Mouse (Mus musculus) MEL-GATA-1-ER (cell line): ENCODE results near the gene Cacna2d3.

Source experiments
- DNase-seq: peaks from one replicate; pipeline ENCODE4 v3.0.0-alpha.2; 2012; ENCODE audit warnings: low read depth; ENCODE audit errors: extremely low read depth

Gene Cacna2d3

DNA sequence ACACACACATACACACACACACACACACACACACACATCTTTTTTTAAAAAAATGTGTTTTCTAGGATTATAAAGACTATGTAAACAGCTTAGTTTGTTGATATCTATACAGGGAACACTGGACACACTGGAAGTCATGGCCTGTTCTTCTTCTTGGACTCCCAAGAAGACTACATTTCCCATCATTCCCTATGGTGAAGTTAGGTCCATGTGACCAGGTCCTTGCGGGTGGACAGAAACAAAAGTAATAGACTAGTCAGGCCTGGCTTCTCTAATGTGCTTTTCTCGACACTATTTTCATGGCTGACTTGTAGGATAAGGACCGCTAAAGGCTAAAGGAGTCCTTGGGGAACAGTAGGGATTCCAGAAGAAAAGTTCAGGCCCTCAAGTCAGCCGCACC is 78.4 kb downstream of the Cacna2d3 start:
- no peak for DNase-seq

DNA sequence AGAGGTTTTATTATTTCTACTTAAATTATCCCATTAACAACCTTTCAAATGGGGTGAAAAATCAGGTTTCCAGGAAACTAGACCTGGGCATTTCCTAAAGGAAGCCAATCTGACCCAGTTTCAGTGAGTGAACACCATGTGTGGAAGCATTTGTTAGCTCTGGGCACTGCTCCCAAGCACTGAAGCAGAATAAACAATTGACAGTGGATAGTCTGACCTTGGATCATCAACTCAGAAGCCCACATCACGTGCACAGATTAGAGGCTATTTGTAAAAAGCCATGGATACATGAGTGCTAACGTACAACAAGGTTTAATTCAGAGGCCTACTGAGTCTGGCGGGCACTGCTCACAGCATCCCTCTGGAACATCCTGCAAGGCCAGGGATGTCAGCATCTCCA is 82.4 kb downstream of the Cacna2d3 start:
- no peak for DNase-seq

DNA sequence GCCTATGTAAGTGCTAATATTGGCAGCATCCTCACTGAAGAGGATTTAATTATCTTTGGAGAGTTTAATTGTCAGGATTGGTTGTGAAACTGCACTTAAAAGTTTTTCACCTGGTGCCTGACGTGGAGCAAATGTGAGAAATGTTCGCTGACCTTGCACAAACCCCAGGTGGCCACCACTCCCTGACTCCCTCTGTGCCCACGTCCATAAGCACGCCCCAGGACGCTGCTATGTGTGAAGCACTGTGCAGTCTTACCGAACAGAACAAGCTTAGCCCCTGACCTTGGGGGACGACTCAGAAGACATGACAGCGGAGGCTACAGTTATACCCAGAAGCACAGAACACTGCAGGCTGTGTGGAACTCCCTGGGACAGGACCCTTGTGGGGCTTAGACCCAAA is 93.5 kb downstream of the Cacna2d3 start:
- DNase-seq, result no peak

DNA sequence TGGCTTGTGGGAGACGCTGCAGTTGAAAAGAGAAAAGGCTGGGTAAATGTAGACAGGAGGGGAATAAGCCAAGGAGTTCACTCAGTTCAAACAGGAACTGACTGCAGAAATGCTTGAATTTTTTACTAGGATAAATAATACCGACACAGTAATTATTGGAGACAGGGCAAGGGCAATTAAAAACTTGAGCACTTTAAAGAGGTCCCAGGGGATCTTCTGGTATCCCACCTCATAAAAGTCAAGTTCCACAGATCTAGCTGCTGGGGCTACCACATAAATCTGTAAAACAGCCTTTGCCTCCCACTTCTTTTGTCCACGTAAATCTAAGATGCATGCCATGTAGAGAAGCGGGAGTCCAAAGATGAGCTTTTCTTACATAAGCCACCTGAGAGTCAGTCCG is 109.2 kb downstream of the Cacna2d3 start:
- DNase-seq, result no peak

DNA sequence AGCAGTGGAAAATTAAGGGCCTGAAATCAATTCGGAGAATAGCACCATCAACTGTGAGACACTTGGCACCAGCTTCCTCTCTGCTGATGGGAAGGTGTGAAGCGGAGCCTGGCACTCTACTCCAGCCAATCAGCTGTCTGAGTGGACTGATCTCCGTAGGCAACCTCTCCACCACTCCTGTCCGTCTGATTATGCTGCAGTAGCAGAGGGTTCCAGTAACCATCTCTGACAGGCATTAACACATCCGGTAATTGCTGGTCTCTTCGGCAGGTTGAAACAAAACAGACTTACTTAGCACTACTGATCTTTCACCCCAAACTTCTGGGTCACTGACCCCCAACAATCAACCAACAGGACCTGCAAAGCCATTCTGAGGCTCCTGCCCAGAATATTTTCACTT is 112.9 kb downstream of the Cacna2d3 start:
- no peak for DNase-seq

DNA sequence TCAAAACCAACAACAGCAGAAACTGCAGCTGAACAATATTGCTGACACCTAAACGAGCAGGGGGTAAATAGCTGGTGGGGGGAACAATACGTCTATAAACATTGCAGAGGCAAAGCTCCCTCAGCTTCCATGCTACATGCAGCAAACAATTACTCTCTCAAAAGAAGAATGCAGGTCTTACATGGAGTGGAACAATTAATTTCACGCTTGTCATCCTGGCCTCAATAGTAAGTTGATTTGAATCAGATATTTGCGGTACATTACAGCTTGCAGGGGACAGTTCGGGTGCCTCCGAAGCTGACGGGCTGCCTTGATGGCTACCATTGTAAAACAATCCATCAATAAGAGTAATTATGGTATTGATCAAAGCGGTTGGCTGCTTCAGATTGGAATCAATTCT is 122.2 kb downstream of the Cacna2d3 start:
- DNase-seq, result no peak

DNA sequence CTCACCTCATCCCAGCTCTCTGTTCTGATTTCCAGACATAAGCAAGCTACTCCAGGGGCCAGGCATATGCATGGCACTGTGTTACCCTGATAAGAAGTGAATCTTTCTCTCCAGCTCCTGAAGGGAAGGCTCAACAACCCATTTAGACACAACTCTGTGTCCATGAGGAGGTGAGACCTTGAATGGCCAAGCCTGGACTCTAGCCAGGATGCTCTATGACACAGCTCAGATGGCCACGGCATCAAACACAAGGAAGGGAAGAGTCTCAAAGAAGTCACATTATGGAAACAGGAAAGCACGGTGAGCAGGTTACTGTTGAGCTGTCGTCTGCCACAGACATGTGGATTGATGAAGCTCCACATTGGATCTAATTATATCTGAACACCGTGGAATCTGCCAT is 128.8 kb downstream of the Cacna2d3 start:
- no peak for DNase-seq

DNA sequence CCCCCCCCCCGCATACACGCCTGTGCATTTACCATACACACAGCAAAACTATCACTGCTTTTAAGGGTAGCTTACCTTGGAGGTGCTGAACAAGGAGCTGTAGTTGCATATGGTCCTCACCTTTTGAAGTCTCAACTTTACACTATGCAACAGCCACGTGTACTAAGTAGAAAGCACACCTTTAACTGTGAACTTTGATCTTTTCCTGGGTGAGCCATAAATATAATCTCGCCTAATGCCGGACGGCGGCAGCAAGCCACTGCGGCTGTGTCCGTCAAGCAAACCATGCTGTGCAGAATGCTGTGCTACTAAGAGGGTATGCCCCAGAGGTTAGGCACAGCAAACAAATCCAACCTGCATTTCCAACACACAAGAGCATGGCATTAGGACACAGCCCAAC is 132.0 kb downstream of the Cacna2d3 start:
- no peak for DNase-seq

DNA sequence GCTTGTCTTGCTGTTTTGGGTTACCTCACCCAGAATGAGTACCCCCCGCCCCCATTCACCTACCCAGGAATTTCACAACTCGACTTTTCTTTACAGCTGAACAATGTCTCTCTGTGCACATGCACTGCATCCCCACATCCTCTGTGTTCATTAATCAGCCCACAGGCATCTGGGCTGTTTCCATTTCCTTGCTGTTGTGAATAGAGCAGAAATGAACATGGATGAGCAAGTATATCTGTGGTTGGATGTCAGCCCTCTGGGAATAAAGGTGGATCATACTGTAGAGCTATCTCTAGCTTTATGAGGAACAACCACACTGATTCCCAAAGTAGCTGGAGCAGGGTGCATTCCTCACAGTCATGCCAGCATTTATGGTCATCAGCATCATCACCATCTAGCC is 139.7 kb downstream of the Cacna2d3 start:
- no peak for DNase-seq

DNA sequence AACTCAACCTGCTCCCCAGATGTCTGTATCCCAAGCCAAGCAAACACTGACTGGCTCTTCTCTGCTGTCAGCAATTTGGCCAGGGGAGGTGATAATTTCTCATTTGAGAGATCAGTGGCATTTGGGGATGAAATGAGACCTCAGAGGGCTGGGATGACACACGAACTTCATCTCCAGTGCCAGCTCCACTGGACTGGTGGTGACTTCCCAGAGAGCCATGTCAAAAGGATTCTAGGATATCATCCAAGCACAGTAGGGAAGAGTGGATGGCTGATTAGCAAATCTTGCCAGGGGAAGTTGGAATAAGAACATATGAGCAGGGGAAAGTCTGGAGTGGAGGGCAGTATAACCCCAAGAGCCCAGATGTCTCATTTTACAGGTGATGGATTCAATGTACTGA is 143.9 kb downstream of the Cacna2d3 start:
- DNase-seq, result no peak

DNA sequence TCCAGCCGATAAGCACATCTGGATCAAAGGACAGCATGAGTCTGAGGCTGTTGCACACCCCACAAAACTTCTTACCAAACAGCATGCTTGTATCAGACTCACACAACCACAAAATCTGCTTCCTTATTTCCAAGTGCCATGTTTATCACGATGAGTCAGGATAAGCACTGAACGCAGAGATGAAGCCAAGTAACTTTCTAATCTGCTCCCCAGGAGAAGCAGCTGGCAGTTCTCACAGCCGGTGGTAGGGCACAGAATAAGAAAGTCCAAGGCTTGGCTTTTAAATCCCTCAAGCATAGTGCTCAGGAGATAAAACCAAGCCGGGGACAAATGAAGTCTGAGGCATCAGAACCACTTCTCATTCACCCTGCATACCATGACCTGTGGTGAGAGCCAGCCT is 146.1 kb downstream of the Cacna2d3 start:
- no peak for DNase-seq

DNA sequence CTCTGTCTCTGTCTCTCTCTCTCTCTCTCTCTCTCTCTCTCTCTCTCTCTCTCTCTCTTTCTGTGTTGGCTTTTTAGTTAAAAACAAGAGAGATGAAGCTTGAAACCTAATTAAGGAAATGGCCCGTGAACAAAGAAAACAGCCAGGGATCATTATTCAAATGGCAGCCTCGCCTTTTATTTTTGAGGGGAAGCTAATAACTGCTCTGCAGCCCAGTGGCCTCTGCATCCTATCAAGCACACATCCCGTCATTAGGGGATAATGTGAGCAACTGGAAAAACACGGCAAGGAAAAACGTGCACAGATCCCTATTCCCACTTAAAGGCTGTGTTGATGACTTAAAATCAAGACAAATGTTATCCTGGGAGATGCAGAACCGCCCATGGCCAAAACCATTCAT is 159.0 kb downstream of the Cacna2d3 start:
- DNase-seq, result no peak

DNA sequence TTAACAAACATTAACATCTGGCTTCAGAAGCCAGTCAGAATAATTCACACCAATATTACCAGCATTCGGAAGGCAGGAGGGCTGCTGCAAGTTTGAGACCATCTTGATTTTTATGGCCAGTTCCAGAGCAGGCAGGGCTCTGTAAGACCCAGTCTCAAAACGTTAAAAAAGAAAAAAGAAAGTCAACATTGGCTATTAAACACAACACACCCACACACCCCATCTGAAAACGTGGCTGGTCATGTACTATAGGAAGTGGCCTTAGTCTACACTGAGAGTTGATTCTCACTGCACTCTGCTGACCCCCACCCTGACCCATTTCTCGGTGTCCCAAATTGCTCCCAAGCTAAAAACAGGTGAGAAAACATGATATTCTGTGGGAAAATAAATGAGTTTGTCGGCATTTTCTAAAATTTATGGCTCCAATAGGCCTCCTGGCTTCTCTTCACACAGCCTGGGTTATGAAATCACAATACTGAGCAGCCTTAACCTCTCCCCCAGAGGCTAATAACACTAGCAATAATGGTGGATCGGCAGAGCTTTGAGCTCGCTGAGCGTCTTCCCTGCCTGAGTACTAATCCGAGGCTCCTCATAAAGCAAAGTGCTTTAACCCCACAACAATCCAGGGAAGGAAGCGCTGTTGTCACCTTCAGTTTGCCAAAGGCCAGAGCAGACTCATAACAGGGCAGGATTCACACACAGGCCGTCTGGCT is 160.4 kb downstream of the Cacna2d3 start:
- DNase-seq, result no peak

DNA sequence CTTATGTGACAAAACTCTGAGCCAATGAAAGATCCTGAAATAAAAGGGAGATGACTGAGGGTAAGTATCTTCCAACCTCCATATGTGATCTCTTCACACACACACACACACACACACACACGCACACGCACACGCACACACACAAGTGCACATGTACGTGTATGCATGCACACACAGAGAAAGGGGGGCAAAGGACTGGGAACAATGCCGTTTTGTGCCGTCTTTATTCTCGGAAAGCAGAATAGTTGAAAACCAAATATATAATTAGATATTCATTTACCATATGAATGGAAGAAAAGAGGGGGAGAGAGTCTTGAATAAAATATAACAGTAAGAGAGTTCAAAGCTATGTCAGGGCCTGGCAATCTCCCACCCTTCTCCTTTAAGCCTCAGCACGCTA is 163.2 kb downstream of the Cacna2d3 start:
- no peak for DNase-seq

DNA sequence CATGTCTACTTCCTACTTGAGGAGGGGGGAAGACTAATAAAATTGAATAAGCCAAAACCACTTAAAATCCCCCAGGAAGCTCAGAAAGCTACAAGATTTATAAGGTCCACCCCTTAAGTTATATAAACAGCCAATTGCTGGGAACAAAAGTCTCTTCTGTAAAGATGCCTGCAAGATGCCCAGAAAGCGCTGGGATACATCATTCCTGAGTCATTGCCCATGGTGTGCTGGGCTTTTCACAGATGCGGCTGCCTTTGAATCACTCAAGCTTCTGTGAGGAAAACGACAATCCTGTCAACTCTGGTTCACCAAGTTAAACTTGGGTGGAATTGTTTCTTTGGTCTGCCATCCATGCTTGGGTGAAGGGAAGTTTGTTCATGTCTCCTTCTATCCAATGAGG is 165.5 kb downstream of the Cacna2d3 start:
- no peak for DNase-seq

DNA sequence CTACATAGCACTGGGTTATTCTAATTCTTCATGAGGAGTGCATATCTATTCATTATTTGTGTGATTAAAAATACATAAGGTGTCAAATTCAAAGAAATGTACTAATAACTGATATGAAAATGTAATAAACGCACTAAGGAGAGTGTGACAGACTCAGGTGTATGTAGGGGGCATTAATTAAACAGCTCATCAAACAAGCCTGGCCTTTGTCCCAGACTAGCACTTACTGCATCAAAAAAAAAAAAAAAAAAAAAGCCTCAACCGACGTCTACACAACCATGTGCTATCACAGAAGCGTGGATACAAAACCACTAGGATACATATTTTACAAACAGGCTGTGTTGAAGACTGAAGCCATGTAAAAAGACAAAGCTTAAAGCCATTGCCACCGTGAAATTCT is 169.2 kb downstream of the Cacna2d3 start:
- DNase-seq, result no peak

DNA sequence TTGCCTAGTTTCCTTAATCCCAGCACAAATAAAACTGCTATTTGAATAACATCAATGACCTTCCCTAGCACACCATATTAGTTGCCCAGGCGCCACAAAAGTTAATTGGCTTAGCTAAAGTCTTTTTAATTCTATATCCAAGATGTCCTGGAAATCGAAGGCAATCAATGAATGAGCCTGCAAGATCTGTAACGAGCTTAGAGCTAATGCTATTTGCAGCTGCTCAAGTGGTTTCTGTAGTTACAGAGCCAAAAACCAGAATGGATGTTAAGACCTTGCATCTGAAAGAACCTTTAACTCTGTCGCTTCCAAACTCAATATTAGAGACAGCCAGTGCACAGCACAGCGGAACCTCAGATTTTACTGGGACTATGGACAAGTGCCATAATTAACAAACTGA is 173.0 kb downstream of the Cacna2d3 start:
- no peak for DNase-seq

DNA sequence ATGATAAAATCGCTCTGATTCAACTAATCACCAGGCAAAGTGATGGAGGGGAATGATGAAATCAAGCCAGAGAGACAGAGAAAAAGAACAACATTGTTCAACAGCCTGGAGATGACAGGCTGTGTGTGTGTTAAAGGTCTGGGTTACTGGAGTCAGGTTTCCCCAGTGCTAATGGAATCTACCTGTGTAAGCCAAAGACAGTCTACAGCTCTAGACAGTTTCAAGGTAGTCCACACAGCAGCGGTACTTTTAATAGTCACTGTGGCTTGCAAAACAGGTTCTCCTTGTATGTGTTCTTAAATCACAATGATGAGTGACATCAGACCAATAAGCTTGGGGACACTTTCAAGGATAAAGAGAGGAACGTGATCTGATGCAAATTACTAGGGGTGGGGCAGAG is 191.1 kb downstream of the Cacna2d3 start:
- no peak for DNase-seq

DNA sequence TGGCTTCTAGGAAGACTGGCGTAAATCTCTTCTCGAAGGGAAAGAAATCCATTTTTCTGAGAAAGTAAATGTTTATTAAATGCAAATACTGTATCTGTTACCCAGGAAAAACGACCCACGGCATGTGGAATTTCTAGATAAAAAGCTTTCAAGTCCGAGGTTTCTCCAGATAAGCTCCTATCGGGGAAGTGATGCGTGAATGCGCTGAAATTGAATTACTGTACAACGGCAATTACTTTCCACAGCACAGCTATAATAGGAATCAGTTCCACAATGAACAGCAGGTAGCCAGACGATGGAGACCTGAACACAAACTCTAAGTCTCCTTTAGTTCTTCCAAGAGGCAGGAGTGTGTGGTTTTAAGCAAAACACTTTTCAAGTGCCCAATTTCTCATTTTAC is 193.0 kb downstream of the Cacna2d3 start:
- DNase-seq, result no peak

DNA sequence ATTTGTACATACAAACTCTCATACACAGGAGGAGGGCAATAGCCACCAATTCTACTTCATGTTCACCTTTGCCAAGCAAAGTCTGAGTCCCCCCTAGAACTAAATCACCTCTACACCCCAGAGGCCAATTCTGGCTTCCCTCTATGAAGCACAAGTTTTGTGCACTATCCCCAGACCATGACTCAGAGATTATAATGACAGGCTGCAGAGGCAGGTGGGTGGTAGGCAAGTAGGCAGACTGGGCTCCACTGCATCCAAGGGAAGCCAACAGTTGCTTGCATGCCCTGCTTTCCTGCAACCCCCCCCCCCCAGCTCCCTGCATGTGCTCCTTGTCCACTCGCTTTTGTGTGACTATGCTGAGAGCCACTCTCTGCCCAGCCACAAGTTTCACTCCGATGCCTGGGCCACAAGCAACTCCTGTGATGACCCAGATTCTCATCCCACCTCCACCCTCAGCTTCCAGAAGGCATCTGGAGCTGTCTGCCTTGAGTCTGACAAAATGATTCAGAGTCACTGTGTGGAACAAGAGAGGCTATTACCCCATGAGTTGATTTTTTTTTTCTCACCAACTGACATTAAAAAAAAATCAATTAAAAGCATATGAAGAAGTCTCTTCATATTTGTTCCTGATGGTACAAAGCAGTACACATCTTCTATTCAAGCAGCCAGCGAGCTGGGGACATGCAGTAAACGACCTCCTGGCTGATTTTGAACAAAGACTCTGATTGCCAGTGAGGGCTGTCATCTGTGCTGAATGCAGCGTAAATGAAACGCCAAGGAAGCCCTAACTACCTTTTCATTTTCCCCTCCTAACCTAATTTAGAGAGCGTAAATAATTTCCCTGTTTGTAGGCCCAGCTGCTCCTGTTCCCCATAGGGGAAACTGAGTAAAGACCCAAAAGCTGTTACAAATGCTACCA is 201.7 kb downstream of the Cacna2d3 start:
- no peak for DNase-seq

DNA sequence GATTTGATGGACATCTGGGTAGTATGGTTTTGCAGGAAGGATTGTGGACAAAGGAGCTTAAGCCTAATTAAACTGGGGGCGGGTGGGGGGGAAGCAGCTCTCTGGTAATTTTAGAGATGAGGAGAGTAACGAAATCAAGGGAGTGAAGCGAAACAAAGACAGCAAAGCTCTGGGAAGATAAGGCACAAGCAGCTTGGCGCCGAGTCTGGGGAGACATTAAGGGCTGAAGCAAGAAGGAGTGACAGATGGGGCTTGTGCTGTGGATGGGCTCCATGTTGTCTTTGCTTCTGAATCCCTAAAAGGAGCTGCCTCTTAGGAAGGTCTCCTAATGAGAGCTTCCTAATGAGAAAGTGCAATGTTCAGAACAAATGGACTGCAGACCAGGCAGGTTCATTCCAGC is 219.0 kb downstream of the Cacna2d3 start:
- DNase-seq, result no peak

DNA sequence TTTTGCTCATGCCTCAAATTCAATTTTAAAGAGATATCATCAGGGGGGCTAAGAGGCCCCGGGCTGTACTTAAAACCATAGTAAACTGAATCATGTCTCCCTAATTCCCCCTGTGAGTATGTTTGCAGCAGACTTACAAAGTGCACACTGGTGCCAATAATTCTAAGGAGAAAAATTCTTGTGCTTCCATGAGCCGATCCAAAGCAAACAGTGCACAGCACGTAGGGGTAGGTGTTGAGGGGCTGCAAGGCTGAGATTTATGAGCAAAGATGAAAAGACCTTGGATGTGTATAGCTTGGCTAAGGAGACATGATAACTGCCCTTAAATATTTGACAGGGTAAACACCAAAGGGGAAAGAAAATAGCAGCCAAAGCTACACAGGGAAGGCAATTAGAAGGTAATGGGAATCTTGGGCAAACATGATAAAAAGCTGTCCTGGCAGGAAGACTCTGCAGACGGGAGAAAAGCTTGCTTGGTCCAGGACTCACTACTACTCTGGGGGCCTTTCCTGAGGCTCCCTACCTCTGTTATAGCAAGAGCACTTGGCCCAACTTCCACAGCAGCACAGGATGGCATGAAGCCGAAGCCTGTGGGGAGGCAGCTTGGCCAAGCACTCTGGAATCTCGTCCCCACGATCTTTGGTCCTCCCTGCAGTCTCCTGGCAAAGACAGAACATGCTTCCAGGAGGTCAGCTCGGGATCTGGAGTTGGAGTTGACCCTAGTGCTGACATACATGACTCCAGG is 222.9 kb downstream of the Cacna2d3 start:
- no peak for DNase-seq
